Mouse (Mus musculus): ENCODE results near the gene Gm37240. TPM values are rescaled to one million over a fixed set of nuclear protein-coding genes. Genes with fewer than 3 reads are reported as not detected.

Gene Gm37240
- polyA plus RNA-seq, 1 experiment from 2014 or later, result 10.8 TPM

DNA sequence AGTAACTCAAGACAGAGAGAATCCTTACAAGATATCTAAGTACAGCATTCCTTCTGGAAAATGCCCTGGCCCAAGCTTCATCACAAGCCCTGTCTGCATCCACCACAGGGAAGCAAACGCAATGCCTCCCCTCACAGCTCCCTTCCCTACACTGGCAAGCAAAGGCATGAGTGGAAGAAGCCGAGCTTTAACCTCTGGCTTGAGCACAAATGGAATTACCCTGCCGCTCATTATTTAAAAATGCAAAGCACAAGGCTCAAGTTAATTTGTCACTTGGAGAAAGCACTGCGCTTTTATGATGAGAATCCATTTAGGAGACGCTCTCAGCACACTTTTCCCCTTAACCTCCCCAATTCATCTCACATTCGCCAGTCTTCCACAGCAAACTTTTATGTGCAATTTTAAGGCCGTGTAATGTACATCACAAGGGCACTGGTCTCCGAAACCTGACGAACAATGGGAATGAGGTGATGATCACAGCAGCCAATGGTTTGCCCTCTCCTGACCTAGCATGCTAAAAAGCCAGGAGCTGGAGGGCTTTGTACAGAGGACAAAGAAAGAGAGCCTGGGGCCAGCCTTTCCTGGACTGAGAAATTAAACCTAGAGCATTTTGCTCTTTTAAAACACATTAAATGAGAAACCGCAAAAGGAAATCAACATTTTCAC, 54.7 kb downstream of the Gm37240 start:
- CTCF ChIA-PET, result interaction anchor here (1.0 to 1.7 kb wide), 4 partner anchors 8 to 125 kb away, joined by 3 to 4 read pairs (median 3); no protein-coding TSS in a partner anchor
- in situ Hi-C loops (cut with MboI; ENCODE audit: low pct_unique_long_range_greater_than_20kb), result no loop called here
- DNase-seq (ENCODE audit: low read depth, low spot score), result no peak
- POLR2A ChIA-PET, result interaction anchor here (1.1 kb wide), 1 partner anchor 56 kb away, joined by 3 read pairs; no protein-coding TSS in a partner anchor
- no peak for TF ChIP-seq CTCF (IDR thresholded peaks at IDR 0.05)
- H3K27me3 ChIP-seq, result no peaks in the 10 kb centered on the region
- peak; percentile 1 for ATAC-seq

DNA sequence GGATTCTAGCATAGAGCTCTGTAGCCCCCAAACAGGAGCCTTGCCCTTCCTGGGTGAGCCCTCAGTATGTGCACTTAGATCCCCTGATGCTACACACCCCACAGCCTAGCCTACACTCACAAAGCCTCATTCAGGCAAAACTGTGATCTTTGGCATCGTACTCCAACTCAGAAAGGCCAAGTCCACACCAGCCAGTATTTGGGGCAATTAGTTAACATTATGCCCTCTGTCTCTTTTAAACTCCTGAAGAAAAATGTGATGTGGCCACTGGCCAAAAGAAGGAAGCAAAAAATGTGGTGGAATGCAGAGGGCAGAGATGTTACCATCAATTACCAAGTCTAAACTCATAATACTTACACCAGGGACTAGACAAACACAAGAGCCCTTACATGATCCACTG, 55.5 kb downstream of the Gm37240 start:
- in situ Hi-C loops (cut with MboI; ENCODE audit: low pct_unique_long_range_greater_than_20kb), result no loop called here
- DNase-seq (ENCODE audit: low read depth, low spot score) (peak; percentile 53), ATAC-seq (peak; percentile 60)
- no peaks in the 10 kb centered on the region for H3K27me3 ChIP-seq
- CTCF ChIA-PET, result interaction anchor here (1.3 to 1.7 kb wide), 3 partner anchors 11 to 124 kb away, joined by 3 to 4 read pairs (median 3); no protein-coding TSS in a partner anchor
- POLR2A ChIA-PET, result interaction anchor here (0.7 kb wide), 1 partner anchor 57 kb away, joined by 3 read pairs; no protein-coding TSS in a partner anchor
- TF ChIP-seq CTCF (IDR thresholded peaks at IDR 0.05), result no peak

DNA sequence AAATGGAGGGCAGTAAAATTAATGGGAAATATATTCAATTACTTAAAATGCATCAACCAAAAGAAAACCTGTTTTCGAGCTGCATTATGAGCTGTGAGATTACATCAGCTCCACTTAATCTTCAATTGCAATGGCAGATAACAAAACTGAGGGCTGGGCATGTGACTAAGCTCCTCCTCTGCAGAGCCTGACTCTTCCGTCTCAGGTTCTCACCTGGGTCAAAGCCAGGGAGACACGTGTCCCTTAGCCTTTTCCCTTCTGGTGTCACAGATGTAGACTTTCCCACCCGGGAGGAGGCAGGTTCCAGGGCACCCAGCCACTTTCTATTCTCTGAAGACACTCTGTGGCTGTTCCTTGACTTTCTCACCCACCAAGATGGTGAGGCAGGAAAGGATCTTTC, 58.3 kb downstream of the Gm37240 start:
- ATAC-seq (no peak), DNase-seq (ENCODE audit: low read depth, low spot score) (no peak)
- no peaks in the 10 kb centered on the region for H3K27me3 ChIP-seq
- ChIA-PET POLR2A (no interaction called here), CTCF (interaction anchor here (1.0 to 1.1 kb wide), 2 partner anchors 14 to 17 kb away, joined by 3 read pairs; no protein-coding TSS in a partner anchor)
- in situ Hi-C loops (cut with MboI; ENCODE audit: low pct_unique_long_range_greater_than_20kb), result no loop called here
- no peak for TF ChIP-seq CTCF (IDR thresholded peaks at IDR 0.05)

DNA sequence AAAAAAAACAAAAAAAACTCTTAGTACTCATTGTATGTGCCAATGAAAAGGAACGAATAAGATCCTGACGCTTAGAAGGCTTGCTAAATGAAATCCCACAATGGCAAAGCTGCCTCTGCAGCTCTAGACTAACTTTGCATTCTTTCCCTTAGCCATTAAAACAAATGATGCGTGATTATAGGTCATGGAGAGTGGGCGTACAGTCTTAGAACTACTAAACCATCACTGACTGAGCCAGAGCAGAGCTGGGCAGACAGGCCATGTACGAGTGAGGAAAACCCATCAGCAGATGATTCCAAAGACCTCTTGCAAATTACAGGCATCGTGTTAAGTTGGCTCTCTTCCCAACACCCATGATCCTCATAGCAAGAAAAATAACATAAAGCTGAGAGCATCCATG, 59.5 kb downstream of the Gm37240 start:
- DNase-seq (ENCODE audit: low read depth, low spot score), result no peak
- POLR2A ChIA-PET, result interaction anchor here (0.5 to 1.0 kb wide), 2 partner anchors 11 to 907 kb away, joined by 3 read pairs; partner anchors contain the start of gene Fam160a1
- in situ Hi-C loops (cut with MboI; ENCODE audit: low pct_unique_long_range_greater_than_20kb), result no loop called here
- peak; percentile 64 for ATAC-seq
- no peaks in the 10 kb centered on the region for H3K27me3 ChIP-seq
- CTCF ChIA-PET, result interaction anchor here (0.6 to 1.3 kb wide), 6 partner anchors 11 to 96 kb away, joined by 3 to 6 read pairs (median 3); no protein-coding TSS in a partner anchor
- no peak for TF ChIP-seq CTCF (IDR thresholded peaks at IDR 0.05)

DNA sequence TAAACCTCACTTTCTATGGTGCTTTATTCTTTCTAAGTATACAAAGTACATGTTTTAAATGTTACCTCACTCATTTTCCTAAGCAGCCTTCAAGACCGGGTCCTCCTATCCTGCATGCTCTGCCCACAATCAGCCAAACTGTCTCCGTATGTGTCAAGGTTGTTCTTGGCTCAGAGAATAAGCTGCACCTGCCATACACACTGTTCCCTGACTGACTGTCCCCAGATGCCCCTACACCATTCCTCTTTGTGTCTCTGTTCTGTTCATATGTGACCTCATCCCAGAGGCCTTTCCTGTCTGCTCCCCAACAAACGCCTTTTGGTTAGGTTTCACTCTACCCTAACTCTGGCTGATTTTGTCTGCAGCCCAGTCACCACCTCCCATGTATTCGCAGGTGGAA, 60.0 kb downstream of the Gm37240 start:
- DNase-seq (ENCODE audit: low read depth, low spot score), result no peak
- TF ChIP-seq CTCF (IDR thresholded peaks at IDR 0.05), result no peak
- H3K27me3 ChIP-seq, result no peaks in the 10 kb centered on the region
- in situ Hi-C loops (cut with MboI; ENCODE audit: low pct_unique_long_range_greater_than_20kb), result no loop called here
- ChIA-PET POLR2A (interaction anchor here (0.5 to 1.0 kb wide), 2 partner anchors 11 to 907 kb away, joined by 3 read pairs; partner anchors contain the start of gene Fam160a1), CTCF (interaction anchor here (0.9 to 1.3 kb wide), 4 partner anchors 16 to 97 kb away, joined by 3 to 6 read pairs (median 4); no protein-coding TSS in a partner anchor)
- ATAC-seq, result no peak

DNA sequence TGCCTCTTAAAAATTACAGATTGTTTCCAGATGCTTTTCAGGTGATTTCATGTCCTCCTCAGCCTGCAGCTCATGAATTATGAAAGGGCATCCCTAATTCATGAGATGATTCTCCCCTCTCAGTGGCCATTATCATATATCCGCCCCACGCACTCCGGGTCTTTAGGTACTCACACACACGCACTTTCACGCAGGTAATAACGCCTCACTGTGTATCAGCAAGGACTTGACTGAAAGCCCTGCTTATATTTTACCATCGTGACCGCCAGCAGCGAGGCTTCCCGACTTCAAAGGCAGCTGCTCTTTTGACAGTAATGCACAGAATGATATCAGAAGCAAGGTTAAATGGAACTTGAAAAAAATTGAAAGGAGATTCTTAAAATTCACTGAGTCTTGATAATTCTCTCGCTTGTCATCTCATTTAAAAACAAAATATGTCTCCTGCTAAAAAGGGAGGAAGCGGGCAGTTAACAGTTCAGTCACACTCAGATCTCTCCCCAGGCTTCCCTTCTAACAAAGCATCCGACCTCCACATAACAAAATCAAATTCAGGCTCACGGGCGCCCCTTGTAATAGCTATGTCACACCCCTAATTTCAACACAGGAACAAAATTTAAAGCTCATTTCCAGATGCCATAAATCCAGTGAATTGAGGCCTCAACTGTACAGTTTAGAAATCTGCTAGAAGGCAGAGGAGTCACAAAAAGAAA, 66.3 kb downstream of the Gm37240 start:
- ChIA-PET POLR2A (no interaction called here), CTCF (interaction anchor here (1.1 to 1.2 kb wide), 2 partner anchors 9 to 13 kb away, joined by 3 to 5 read pairs; no protein-coding TSS in a partner anchor)
- ATAC-seq (no peak), DNase-seq (ENCODE audit: low read depth, low spot score) (no peak)
- H3K27me3 ChIP-seq, result no peaks in the 10 kb centered on the region
- in situ Hi-C loops (cut with MboI; ENCODE audit: low pct_unique_long_range_greater_than_20kb), result no loop called here
- TF ChIP-seq CTCF (IDR thresholded peaks at IDR 0.05), result no peak

DNA sequence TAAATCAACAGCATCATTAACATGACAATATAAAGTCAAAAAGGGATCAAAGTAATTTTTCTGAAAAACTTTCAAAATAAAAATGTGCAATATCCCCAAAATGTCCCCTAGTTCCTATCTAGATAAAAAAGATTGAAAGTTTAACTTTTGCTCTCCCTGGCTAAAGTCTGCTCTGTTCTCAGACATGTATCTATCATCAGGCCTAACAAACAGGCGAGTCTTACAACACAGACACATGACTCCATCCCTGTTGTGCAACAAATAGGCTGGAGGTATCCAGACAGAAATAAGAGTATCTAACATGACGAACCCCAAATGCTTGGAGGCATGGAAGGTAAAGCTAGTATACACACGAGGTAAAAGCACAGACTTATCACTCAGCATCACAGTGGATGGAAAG, 68.0 kb downstream of the Gm37240 start:
- in situ Hi-C loops (cut with MboI; ENCODE audit: low pct_unique_long_range_greater_than_20kb), result no loop called here
- ATAC-seq (no peak), DNase-seq (ENCODE audit: low read depth, low spot score) (no peak)
- no peak for TF ChIP-seq CTCF (IDR thresholded peaks at IDR 0.05)
- ChIA-PET POLR2A (no interaction called here), CTCF (interaction anchor here (1.4 kb wide), 1 partner anchor 12 kb away, joined by 3 read pairs; no protein-coding TSS in a partner anchor)
- no peaks in the 10 kb centered on the region for H3K27me3 ChIP-seq

DNA sequence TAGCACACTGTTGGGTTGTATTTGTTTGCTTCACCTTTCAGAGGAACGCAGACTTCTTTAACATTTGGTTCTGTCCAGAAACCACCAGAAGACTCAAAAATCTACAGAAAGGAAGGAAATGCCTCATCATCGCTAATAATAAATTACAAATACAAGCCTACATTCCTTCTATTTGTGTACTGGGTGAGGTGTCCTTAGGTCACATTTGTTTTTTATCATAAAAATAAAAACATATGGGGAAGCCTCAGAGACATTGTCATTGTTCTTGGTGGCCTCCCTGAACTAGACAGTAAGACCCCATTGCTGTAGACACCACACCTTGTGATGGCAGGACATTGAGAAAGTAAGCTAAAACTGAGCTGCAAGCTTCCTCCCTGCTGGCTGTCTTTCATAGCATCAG, 70.1 kb downstream of the Gm37240 start, which contains the start of gene Fam160a1:
Gene Fam160a1 (minus strand): TSS at position 101 of the 400 bp plus-strand sequence.
- no peak for TF ChIP-seq CTCF (IDR thresholded peaks at IDR 0.05)

DNA sequence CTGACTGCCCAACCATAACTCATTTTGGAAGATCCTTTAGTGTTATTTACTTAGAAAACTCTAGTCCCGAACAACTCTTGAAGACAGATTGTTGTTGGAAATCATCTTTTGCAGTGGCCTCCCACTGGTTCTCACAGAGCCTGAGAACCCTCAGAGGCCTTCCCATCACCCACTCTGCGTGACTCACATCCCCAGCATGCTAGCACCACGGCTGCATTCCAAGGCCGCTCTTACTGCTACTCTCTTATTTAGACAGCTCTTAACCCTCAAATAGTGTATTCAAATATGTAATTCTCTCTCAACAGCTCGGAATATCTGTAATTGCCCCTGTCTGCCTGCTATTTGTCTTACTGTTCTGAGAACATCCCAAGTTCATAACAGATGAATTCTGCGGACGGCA, 73.1 kb downstream of the Gm37240 start:
- DNase-seq (ENCODE audit: low read depth, low spot score) (no peak), ATAC-seq (peak; percentile 92)
- in situ Hi-C loops (cut with MboI; ENCODE audit: low pct_unique_long_range_greater_than_20kb), result no loop called here
- H3K27me3 ChIP-seq, result no peaks in the 10 kb centered on the region
- POLR2A ChIA-PET, result interaction anchor here (1.2 kb wide), 1 partner anchor 73 kb away, joined by 3 read pairs; the partner anchor contains the start of genes Glt28d2 and Gm37240
- CTCF ChIA-PET, result interaction anchor here (1.4 kb wide), 1 partner anchor 14 kb away, joined by 3 read pairs; no protein-coding TSS in a partner anchor
- no peak for TF ChIP-seq CTCF (IDR thresholded peaks at IDR 0.05)

More for the DNA sequence above, 70.1 kb downstream of the Gm37240 start, which contains the start of gene Fam160a1:
- in situ Hi-C loops (cut with MboI; ENCODE audit: low pct_unique_long_range_greater_than_20kb), result no loop called here
- no peak for ATAC-seq
- H3K27me3 ChIP-seq, result no peaks in the 10 kb centered on the region
- CTCF ChIA-PET, result interaction anchor here (0.6 kb wide), 1 partner anchor 11 kb away, joined by 3 read pairs; no protein-coding TSS in a partner anchor
- no peak for DNase-seq (ENCODE audit: low read depth, low spot score)
- POLR2A ChIA-PET, result interaction anchor here (0.9 kb wide), 1 partner anchor 10 kb away, joined by 3 read pairs; no protein-coding TSS in a partner anchor

Measured in Patski (cell line).